Mouse (Mus musculus) G1E (cell line): Measurements from ENCODE around the gene Cd200. TPM values are rescaled to one million over a fixed set of nuclear protein-coding genes. Genes with fewer than 3 reads are reported as not detected.
"Not testable (repeated sequence)": the region's sequence is repeated elsewhere in the genome, so short reads cannot be mapped to it uniquely, and the experiment has no call there.

Source experiments
- ATAC-seq: 2 replicates; pipeline ENCODE4 v1.8.0; 2016; ENCODE audit warnings: mild to moderate bottlenecking; ENCODE audit not compliant: insufficient number of reproducible peaks, poor library complexity, low FRiP score, severe bottlenecking; ENCODE audit errors: extremely low read depth
- DNase-seq: peaks from one replicate; pipeline ENCODE4 v3.0.0; 2012; ENCODE audit warnings: low spot score
- H3K27me3 ChIP-seq: 2 replicates; pipeline ENCODE4 v1.6.1; 2012; ENCODE audit warnings: mild to moderate bottlenecking, low read length, inconsistent platforms; ENCODE audit not compliant: insufficient read depth
- H3K36me3 ChIP-seq: replicated peaks from 2 replicates; pipeline ENCODE3; 2012; ENCODE audit warnings: mild to moderate bottlenecking, inconsistent platforms
- H3K4me1 ChIP-seq: 2 replicates; pipeline ENCODE4 v1.6.1; 2012; ENCODE audit warnings: low read depth, low read length, inconsistent platforms, mixed read lengths; ENCODE audit not compliant: insufficient read depth
- H3K4me3 ChIP-seq: 2 replicates; pipeline ENCODE4 v1.5.1; 2012; ENCODE audit warnings: low read depth, mild to moderate bottlenecking, inconsistent platforms, low read length, moderate library complexity, mixed read lengths
- H3K9me3 ChIP-seq: replicated peaks from 2 replicates; pipeline ENCODE4 v1.6.1; 2012; ENCODE audit warnings: inconsistent platforms
- CTCF ChIP-seq: IDR thresholded peaks from 2 replicates; pipeline ENCODE4 v1.5.1; 2012; ENCODE audit warnings: low read depth, low read length, inconsistent platforms, mixed read lengths
- GATA1 ChIP-seq: IDR thresholded peaks from 2 replicates; pipeline ENCODE4 v1.6.1; 2012; ENCODE audit warnings: borderline replicate concordance, low read length, inconsistent platforms, mixed read lengths
- GATA2 ChIP-seq: IDR thresholded peaks from 2 replicates; pipeline ENCODE4 v1.6.1; 2012; ENCODE audit warnings: low read depth, low read length, inconsistent platforms, borderline replicate concordance
- POLR2AphosphoS5 ChIP-seq: IDR thresholded peaks from 2 replicates; pipeline ENCODE4 v1.6.1; 2012; ENCODE audit warnings: low read depth, low read length, inconsistent platforms; ENCODE audit not compliant: insufficient replicate concordance
- TAL1 ChIP-seq: conservative IDR thresholded peaks from 2 replicates; pipeline ENCODE4 v1.6.1; 2012; ENCODE audit warnings: low read depth, low read length, inconsistent platforms, mixed read lengths
- polyA plus RNA-seq: library from polyadenylated mRNA; stranded (reverse); fragments of >175 nt; gene quantifications from 2 replicates; pipeline ENCODE4 v1.2.3, GENCODE M21; 2012
- total RNA-seq, 2 experiments: library from RNA; stranded (forward) in 1 of 2; stranded (reverse) in 1 of 2; fragments of 200-1000 nt in 1 of 2; fragments of >200 nt in 1 of 2; fragmentation: Nextera tagmentation in 1 of 2; gene quantifications; 2 replicates each; pipeline ENCODE4 v1.2.3; 2014 to 2017

The Cd200 gene
- total and polyA plus RNA-seq, 3 experiments, result not detected

DNA sequence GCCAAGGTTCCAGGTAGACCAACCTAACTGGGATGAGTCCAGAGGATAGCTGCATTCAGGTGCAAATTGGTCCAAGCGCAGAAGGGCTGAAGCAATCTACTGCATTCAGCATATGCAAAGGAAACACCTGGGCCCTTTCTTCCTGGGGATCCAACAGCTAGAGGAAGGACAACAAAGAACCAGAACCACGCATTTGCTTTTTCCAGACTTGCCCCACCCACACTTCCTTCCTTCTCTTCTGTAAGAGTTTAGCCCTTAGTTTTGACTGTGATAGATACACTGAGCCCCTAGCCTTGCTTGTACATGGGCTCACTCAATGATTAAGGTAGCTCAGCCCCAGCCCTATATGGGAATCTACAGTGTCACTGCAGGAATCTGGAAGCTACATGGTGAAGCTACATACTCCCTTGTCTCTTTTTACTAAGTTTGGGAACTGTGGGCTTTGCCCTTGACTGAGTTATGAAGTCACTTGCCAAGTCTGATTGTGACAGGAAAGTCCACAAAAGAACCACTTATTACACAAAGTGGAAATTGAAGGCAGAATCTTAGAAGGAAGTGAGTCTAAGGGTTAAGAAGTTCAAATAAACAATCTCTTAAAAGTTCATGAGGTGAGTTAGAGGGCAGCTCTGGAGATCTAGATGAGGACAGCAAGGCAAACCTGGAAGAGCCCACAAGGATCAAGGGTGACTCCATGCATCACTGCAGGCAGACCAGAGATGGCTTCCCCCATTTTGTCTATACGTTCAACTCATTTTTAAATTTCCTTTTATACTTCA, 59.1 kb downstream of the Cd200 start:
- Histone ChIP-seq H3K4me1 (no peaks in the 10 kb centered on the region), H3K36me3 (no peaks in the 10 kb centered on the region), H3K27me3 (no peaks in the 10 kb centered on the region), H3K9me3 (no peaks in the 10 kb centered on the region), H3K4me3 (no peak overlapping the region)
- ATAC-seq (no peak), DNase-seq (no peak)
- TF ChIP-seq CTCF (no peak), POLR2AphosphoS5 (no peak), GATA1 (no peak), GATA2 (no peak), TAL1 (no peak)

DNA sequence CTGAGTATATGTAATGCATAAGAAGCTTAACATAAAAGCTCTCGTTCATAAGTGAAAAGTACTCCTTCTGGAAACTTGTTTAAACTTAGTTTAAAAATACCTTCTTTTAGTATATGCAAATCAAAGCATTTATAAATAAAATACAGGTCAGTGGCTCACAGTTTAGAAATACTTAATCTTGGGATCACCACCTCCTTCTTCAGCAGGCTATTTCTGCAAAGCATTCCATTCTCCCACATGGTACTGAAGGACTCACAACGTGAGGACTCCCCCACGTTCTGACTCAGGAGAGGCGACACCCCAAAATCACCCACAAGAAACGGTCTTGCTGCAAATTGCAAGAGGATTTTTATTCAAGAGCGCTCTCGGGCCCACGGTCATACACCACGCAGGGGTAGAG, 60.6 kb downstream of the Cd200 start:
- not testable (repeated sequence) for H3K36me3 ChIP-seq, H3K9me3 ChIP-seq, H3K27me3 ChIP-seq, H3K4me1 ChIP-seq, ATAC-seq, DNase-seq, H3K4me3 ChIP-seq

DNA sequence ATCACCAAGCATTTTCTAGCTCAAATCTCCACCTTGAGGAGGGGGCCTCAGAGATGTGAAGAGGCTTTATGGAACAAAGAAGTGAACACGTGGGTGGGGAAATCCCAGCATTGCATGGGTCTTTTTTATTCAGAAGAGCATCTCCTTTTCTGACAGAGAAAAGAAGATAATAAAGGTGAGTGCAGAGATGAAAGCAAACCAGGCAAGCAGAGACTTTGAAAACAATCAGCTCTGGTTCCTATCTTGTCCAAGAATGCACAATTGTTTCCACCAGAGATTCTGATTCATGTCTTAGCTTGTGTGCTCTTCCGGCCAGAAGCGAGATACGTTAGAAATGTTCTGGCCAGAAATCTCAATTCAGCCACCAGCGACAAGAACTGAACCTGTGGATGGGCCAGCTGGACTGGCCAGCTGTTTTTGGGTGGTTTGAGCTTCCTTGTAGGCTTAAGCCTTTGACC, 61.9 kb downstream of the Cd200 start:
- H3K9me3 ChIP-seq, result no peaks in the 10 kb centered on the region
- H3K4me3 ChIP-seq, result no peak overlapping the region
- TF ChIP-seq GATA2 (no peak), POLR2AphosphoS5 (no peak), TAL1 (no peak), CTCF (no peak), GATA1 (no peak)
- ATAC-seq (no peak), DNase-seq (no peak)
- no peaks in the 10 kb centered on the region for H3K36me3 ChIP-seq
- no peaks in the 10 kb centered on the region for H3K4me1 ChIP-seq
- no peaks in the 10 kb centered on the region for H3K27me3 ChIP-seq

DNA sequence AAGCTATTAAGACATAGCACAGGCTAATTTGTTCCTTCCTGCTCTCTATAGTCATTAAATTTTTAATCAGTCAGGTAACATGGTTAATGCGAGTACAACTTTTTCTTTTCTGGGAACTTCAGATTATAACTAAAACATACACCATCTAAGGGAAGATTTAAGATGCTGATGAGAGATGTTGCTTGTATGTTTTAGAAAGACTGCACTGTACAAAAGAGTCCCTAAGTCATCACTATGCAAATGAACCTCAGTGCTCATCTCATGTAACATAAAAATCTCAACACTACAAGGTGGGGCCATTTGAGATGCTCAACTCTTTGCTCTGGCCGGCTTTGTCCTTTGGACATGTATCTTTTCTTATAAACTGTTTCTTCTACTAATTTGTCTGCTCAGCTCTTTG, 62.5 kb downstream of the Cd200 start:
- Histone ChIP-seq H3K4me3 (no peak overlapping the region), H3K36me3 (no peaks in the 10 kb centered on the region), H3K27me3 (no peaks in the 10 kb centered on the region), H3K4me1 (no peaks in the 10 kb centered on the region), H3K9me3 (no peaks in the 10 kb centered on the region)
- no peak for DNase-seq
- no peak for ATAC-seq
- TF ChIP-seq GATA1 (no peak), TAL1 (no peak), CTCF (no peak), GATA2 (no peak), POLR2AphosphoS5 (no peak)

DNA sequence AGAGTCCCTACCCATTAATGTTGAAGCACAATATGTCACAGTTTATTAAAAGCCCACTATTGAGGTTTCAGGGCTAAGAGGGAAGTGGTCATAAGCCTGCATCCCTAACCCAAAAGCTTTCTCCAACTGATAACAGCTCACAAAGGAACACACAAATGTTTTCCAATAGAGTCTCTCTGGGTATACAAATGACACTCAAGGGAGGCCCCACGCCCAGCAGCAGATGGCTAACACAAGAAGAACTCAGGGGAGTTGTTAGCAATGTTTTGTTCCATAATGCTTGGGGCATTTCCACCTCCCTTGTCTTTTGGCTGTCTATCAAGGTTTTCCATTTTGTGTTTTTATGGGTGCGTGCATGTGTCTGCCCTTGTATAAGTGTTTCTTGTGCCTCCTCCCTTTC, 64.0 kb downstream of the Cd200 start:
- Histone ChIP-seq H3K27me3 (no peaks in the 10 kb centered on the region), H3K4me3 (no peak overlapping the region), H3K36me3 (no peaks in the 10 kb centered on the region), H3K4me1 (no peaks in the 10 kb centered on the region), H3K9me3 (no peaks in the 10 kb centered on the region)
- TF ChIP-seq TAL1 (no peak), POLR2AphosphoS5 (no peak), CTCF (no peak), GATA1 (no peak), GATA2 (no peak)
- no peak for DNase-seq
- no peak for ATAC-seq

DNA sequence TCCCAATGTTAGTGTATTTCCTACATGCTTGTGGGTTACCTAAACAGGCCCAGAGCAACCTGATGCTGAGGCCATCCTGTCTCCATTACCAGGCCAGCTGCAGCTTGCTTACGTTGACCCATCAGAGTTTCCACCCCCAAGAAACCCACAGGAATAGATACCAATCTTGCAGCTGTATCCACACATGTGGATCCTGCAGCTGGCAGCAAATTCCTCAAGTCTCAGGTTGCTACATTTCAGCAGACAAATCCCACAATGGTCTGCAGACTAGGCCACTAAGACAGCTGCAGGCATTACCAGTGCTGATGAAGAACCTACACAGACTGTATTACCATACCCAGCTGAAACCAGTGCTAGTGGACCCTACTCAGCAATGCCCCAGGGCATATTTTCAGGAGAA, 72.4 kb downstream of the Cd200 start:
- TF ChIP-seq GATA2, result no peak
- TF ChIP-seq POLR2AphosphoS5, result no peak
- no peak for ATAC-seq
- DNase-seq, result no peak

DNA sequence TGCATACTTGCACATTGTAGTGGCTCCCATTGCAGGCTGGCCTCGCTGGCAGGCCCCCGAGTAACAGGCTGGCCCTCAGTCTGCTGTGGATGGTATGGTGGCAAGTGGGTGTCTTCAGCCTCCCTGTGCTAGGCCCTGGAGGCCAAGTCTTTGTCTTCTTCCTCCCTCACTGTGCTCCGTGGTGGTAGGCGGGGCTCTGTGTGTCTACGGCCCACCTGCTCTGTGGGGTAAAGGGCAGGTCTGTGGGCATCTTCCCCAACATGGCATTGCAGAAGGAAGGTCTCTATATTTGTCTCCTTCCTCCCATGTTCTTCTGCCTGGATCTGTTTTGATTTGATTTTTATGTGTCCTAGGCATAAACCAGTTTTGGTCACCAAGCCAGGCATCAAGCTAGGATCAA, 74.0 kb downstream of the Cd200 start:
- H3K27me3 ChIP-seq, result no peaks in the 10 kb centered on the region
- DNase-seq, result no peak

More for the DNA sequence above, 72.4 kb downstream of the Cd200 start:
- Histone ChIP-seq H3K4me1 (no peaks in the 10 kb centered on the region), H3K27me3 (no peaks in the 10 kb centered on the region), H3K9me3 (no peaks in the 10 kb centered on the region), H3K36me3 (no peaks in the 10 kb centered on the region), H3K4me3 (no peak overlapping the region)

More for the DNA sequence above, 74.0 kb downstream of the Cd200 start:
- H3K9me3 ChIP-seq, result no peaks in the 10 kb centered on the region
- TF ChIP-seq GATA2 (no peak), POLR2AphosphoS5 (no peak)
- no peak overlapping the region for H3K4me3 ChIP-seq
- H3K4me1 ChIP-seq, result no peaks in the 10 kb centered on the region
- no peaks in the 10 kb centered on the region for H3K36me3 ChIP-seq
- no peak for ATAC-seq
